Mouse (Mus musculus) cortical plate, adult 2 months (tissue): ENCODE results near the gene Prdm16. TPM values are rescaled to one million over a fixed set of nuclear protein-coding genes. Genes with fewer than 3 reads are reported as not detected.

ENCODE experiments used
- H3K27ac ChIP-seq: fragments of 200-500 bp; 2 replicates; pipeline ENCODE4 v1.5.1; 2012; ENCODE audit warnings: low read length, control low read depth, inconsistent platforms; ENCODE audit not compliant: insufficient read depth
- H3K4me1 ChIP-seq: fragments of 200-500 bp; 2 replicates; pipeline ENCODE4 v1.6.1; 2011; ENCODE audit warnings: low read length; ENCODE audit not compliant: control insufficient read depth, insufficient read depth
- H3K4me3 ChIP-seq: fragments of 200-500 bp; 2 replicates; pipeline ENCODE4 v1.5.1; 2011; ENCODE audit warnings: mild to moderate bottlenecking, low read length, control low read depth; ENCODE audit not compliant: insufficient read depth
- CTCF ChIP-seq: fragments of 200-500 bp; IDR thresholded peaks from 2 replicates; pipeline ENCODE4 v1.5.1; 2011; ENCODE audit warnings: mild to moderate bottlenecking, control low read depth, low read length; ENCODE audit not compliant: insufficient read depth; ENCODE audit errors: extremely low read depth
- POLR2A ChIP-seq: fragments of 200-500 bp; IDR thresholded peaks from 2 replicates; pipeline ENCODE4 v1.6.1; 2011; ENCODE audit warnings: mild to moderate bottlenecking, low read length, control low read depth; ENCODE audit not compliant: insufficient read depth; ENCODE audit errors: extremely low read depth
- polyA plus RNA-seq: library from polyadenylated mRNA; depleted of rRNA; stranded (reverse); fragments of >200 nt; gene quantifications from 2 replicates; pipeline ENCODE4 v1.2.3, GENCODE M21; 2012

Gene Prdm16
- polyA plus RNA-seq, 1 experiment = 5.4 TPM

GRCm38 (mm10) chr4:154570451-154570881, 66.2 kb downstream of the Prdm16 start:
- no peaks in the 10 kb centered on the region for H3K4me1 ChIP-seq
- H3K4me3 ChIP-seq = no peak overlapping the region
- TF ChIP-seq POLR2A (no peak), CTCF (no peak)
- H3K27ac ChIP-seq = peak overlapping the region; percentile 69; the same call in 1 of the 2 replicates

- no peak overlapping the region for H3K27ac ChIP-seq
- no peaks in the 10 kb centered on the region for H3K4me1 ChIP-seq
- no peak for TF ChIP-seq CTCF
- H3K4me3 ChIP-seq = no peak overlapping the region
Measured at GRCm38 (mm10) chr4:154569845-154570244, 66.8 kb downstream of the Prdm16 start.

DNA sequence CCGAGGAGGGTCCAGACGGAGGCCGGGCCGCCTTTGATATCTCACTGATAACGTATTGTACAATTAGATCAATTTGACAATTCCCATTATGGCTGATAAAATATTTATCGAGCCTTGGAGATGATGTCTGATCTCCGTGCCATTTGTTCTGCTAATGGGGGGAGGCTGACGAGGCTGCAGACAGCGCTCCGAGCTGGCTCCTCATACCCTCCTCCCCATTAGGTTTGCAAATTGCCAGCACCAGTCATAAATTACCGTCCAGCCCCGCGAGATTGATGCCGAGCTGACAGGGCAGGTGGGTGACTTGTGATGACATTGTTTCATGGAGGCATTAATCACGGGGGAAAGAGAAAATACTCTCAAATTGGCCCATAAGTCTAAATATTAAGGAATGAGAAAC, 67.9 kb downstream of the Prdm16 start:
- no peak overlapping the region for H3K27ac ChIP-seq

DNA sequence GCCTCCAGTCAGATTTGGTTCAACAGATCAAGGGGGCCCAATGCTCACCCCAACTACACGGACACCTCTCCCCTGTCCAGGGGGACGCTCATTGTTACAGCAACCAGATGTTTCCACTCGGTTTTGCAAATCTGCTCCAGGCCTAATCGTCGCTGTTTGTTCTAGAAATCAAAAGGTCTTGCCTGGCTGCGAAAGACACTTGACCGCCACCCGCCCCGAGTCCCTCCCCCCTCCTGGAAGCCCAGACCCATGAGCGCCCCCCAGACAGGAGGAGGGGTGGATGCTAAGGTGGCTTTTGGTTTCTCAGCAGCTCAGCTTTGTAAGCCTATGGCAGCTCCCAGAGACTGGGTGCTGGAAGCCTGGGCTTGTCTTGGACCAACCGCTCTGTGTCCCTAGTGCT, 68.7 kb downstream of the Prdm16 start:
- Histone ChIP-seq H3K4me3 (no peak overlapping the region), H3K4me1 (no peaks in the 10 kb centered on the region), H3K27ac (no peak overlapping the region)
- TF ChIP-seq CTCF = no peak
- no peak for TF ChIP-seq POLR2A

More for the DNA sequence above, 67.9 kb downstream of the Prdm16 start:
- Histone ChIP-seq H3K4me3 (no peak overlapping the region), H3K4me1 (no peaks in the 10 kb centered on the region)
- TF ChIP-seq POLR2A = no peak
- no peak for TF ChIP-seq CTCF

GRCm38 (mm10) chr4:154563201-154563600, 73.5 kb downstream of the Prdm16 start:
- no peak for TF ChIP-seq POLR2A
- no peak for TF ChIP-seq CTCF

DNA sequence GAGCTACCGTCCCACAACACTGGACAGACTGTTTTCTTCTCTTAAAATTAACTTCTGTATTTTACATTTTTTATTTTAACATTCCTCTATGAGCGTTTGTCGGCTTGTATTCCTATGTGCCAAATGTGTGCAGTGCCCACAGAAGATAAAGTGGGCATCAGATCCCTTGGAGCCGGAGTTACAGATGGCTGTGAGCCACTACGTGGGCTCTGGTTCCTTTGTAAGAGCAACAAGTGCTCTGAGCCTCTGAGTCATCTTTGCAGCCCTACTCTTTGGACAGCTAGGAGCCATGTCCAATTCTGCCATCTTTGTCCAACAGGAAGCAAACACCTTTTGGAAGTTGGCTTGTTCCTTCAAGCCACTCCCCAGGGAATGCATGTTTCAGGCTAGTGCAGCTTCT, 78.6 kb downstream of the Prdm16 start:
- no peak overlapping the region for H3K27ac ChIP-seq
- H3K4me1 ChIP-seq = no peaks in the 10 kb centered on the region
- TF ChIP-seq CTCF (no peak), POLR2A (no peak)
- H3K4me3 ChIP-seq = no peak overlapping the region

More at GRCm38 (mm10) chr4:154563201-154563600, 73.5 kb downstream of the Prdm16 start:
- H3K27ac ChIP-seq = no peak overlapping the region
- no peaks in the 10 kb centered on the region for H3K4me1 ChIP-seq
- no peak overlapping the region for H3K4me3 ChIP-seq

- Histone ChIP-seq H3K27ac (no peak overlapping the region), H3K4me3 (no peak overlapping the region), H3K4me1 (no peaks in the 10 kb centered on the region)
- no peak for TF ChIP-seq POLR2A
- no peak for TF ChIP-seq CTCF
Measured at GRCm38 (mm10) chr4:154557168-154557567, 79.5 kb downstream of the Prdm16 start.

- no peak overlapping the region for H3K4me3 ChIP-seq
- TF ChIP-seq CTCF (no peak), POLR2A (no peak)
- H3K27ac ChIP-seq = no peak overlapping the region
- H3K4me1 ChIP-seq = no peaks in the 10 kb centered on the region
Measured at GRCm38 (mm10) chr4:154556418-154556817, 80.3 kb downstream of the Prdm16 start.

DNA sequence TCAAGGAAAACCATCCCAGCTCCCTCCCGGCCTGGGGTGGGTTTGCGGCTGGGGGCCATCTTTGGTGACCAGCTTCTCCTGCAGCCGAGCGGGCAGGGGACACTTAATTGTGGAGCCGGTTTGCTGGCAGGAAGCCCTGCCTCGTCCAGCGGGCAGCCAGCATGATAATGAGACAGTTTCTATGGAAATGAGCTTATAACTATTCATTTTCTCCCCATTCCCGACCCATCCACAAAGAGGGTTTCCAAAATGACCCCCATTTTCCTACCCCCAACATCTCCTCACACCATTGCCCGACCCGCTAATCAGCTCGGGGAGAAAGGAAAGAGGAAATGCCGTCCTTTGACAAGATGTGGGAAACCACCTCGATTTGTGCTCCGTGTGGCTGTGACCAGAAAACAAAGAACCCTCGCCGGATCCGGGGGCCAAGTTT, 86.7 kb downstream of the Prdm16 start:
- TF ChIP-seq POLR2A (no peak), CTCF (no peak)
- Histone ChIP-seq H3K4me1 (no peaks in the 10 kb centered on the region), H3K4me3 (no peak overlapping the region), H3K27ac (no peak overlapping the region)

GRCm38 (mm10) chr4:154549497-154549896, 87.2 kb downstream of the Prdm16 start:
- Histone ChIP-seq H3K4me3 (no peak overlapping the region), H3K27ac (no peak overlapping the region), H3K4me1 (no peaks in the 10 kb centered on the region)
- TF ChIP-seq POLR2A (no peak), CTCF (no peak)
